Mouse (Mus musculus) spleen, postnatal 0 days (tissue): ENCODE measurements around the gene B3gnt2. TPM values are rescaled to one million over a fixed set of nuclear protein-coding genes. Genes with fewer than 3 reads are reported as not detected.

ENCODE experiments used
- polyA plus RNA-seq: library from polyadenylated mRNA; unstranded; fragments of >200 nt; fragmentation: Nextera tagmentation; extraction: Ambion mirVana; gene quantifications from 2 replicates; pipeline ENCODE4 v1.2.1, GENCODE M21; 2015

Gene B3gnt2
- polyA plus RNA-seq: 6.8 and 10.2 TPM in 2 replicates

DNA sequence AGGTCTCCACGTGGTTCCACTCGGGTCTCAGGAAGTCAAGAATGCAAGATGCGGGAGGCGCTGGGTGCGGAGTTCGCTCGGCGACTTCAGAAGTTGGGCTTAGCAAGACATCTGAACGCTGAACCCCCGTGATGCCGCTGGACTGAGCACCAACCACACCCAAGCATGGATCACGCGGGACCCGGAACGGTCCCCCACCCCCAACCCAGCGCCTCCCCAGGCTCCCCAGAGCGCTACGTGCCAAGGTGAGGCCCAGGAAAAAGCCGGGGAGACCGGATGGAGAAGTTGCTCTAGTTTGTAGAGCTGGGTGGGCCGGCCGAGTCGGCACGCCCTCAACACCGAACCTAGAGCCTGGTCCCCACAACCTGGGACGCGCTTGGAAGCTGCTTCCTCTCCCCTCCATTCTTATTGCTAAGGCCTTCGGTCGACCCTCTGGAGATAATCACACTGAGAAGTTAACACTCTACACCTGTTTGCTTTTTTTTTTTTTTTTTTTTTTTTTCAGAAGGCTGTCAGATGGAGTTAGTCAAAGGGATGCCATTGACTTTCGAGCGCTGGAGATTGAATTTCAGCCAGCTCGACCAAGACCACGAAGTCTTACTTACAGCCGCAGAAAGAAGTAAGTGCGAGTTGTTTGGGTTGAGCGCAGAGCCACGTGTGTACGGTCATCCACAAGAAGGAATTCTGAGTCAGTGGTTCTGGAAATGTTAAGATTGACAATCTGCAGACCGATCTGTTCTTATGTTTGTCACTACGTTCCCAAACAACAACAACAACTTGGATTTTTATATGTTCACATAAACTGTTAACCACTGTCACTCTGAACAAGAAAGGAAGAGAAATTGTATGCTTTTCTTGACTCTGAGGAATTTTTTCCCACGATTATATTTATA lies at the start of gene B3gnt2:
B3gnt2 (minus strand) TSS at position 627 of the 893 bp plus-strand sequence.

Other genes with a start within 250 kb of the B3gnt2 start
- gene Zrsr1, start 111.0 kb upstream of the B3gnt2 start, polyA plus RNA-seq: 2.7 and 4.5 TPM in 2 replicates
- 14.0 and 18.1 TPM in 2 replicates for gene Gm28048, start 121.1 kb upstream of the B3gnt2 start, polyA plus RNA-seq
- gene Commd1, start 121.4 kb upstream of the B3gnt2 start, polyA plus RNA-seq: 161 and 167 TPM in 2 replicates
- 155 and 158 TPM in 2 replicates for gene Cct4, start 129.6 kb upstream of the B3gnt2 start, polyA plus RNA-seq
- 1.8 and 2.3 TPM in 2 replicates for gene Fam161a, start 146.6 kb upstream of the B3gnt2 start, polyA plus RNA-seq